Mouse (Mus musculus) 3T3-L1 (cell line): ENCODE results near the gene Prr12.
A peak's percentile ranks its signal among the peaks of the same experiment; 100 is the strongest.

ENCODE experiments used
- DNase-seq: peaks from one replicate; pipeline ENCODE4 v3.0.0-alpha.2; 2015; ENCODE audit warnings: low read depth, low spot score

Gene Prr12

GRCm38 (mm10) chr7:45051601-45051974 is 1.1 kb downstream of the Prr12 start:
- peak; percentile 23 for DNase-seq

GRCm38 (mm10) chr7:45050945-45051600 is 1.6 kb downstream of the Prr12 start:
- peak; percentile 89 for DNase-seq

- DNase-seq = no peak
These were observed 3.6 kb downstream of the Prr12 start for GRCm38 (mm10) chr7:45048923-45049657.

GRCm38 (mm10) chr7:45048001-45048890 is 4.4 kb downstream of the Prr12 start:
- DNase-seq = no peak

GRCm38 (mm10) chr7:45047491-45047890 is 5.2 kb downstream of the Prr12 start:
- no peak for DNase-seq

GRCm38 (mm10) chr7:45046853-45047350 is 5.8 kb downstream of the Prr12 start:
- no peak for DNase-seq

GRCm38 (mm10) chr7:45045741-45046140 is 6.9 kb downstream of the Prr12 start:
- DNase-seq = no peak

- no peak for DNase-seq
These were observed 9.4 kb downstream of the Prr12 start for GRCm38 (mm10) chr7:45043307-45043706.

GRCm38 (mm10) chr7:45040851-45041250 is 11.8 kb downstream of the Prr12 start:
- DNase-seq = no peak

- no peak for DNase-seq
These were observed 14.3 kb downstream of the Prr12 start for GRCm38 (mm10) chr7:45038411-45038810.

- DNase-seq = peak; percentile 67
These were observed 14.8 kb downstream of the Prr12 start for GRCm38 (mm10) chr7:45037720-45038361.

- no peak for DNase-seq
These were observed 16.0 kb downstream of the Prr12 start for GRCm38 (mm10) chr7:45036702-45037101.

GRCm38 (mm10) chr7:45035631-45036030 is 17.1 kb downstream of the Prr12 start:
- peak; percentile 89 for DNase-seq

- no peak for DNase-seq
These were observed 18.8 kb downstream of the Prr12 start for GRCm38 (mm10) chr7:45033722-45034359.

- DNase-seq = no peak
These were observed 21.8 kb downstream of the Prr12 start for GRCm38 (mm10) chr7:45030857-45031256.

GRCm38 (mm10) chr7:45029995-45030394 is 22.7 kb downstream of the Prr12 start:
- no peak for DNase-seq

- no peak for DNase-seq
These were observed 24.3 kb downstream of the Prr12 start for GRCm38 (mm10) chr7:45028351-45028750.

GRCm38 (mm10) chr7:45027761-45028160 is 24.9 kb downstream of the Prr12 start:
- no peak for DNase-seq

GRCm38 (mm10) chr7:45026256-45026655 is 26.4 kb downstream of the Prr12 start:
- DNase-seq = no peak

- DNase-seq = no peak
These were observed 27.0 kb downstream of the Prr12 start for GRCm38 (mm10) chr7:45025601-45026220.
